Mouse (Mus musculus) embryonic facial prominence, embryonic 14.5 days (tissue): ENCODE measurements around the gene Fibp. TPM values are rescaled to one million over a fixed set of nuclear protein-coding genes. Genes with fewer than 3 reads are reported as not detected.

Source experiments
- ATAC-seq: fragments of 200-750 bp; cut with Nextera tagmentation; 2 replicates; pipeline ENCODE4 v1.8.0; 2017; ENCODE audit warnings: low read depth, moderate number of reproducible peaks, moderate TSS enrichment
- DNase-seq: peaks from one replicate; pipeline ENCODE4 v3.0.0-alpha.2; 2015; ENCODE audit warnings: low spot score
- H3K27ac ChIP-seq: fragments of 300-500 bp; sonication (generic); replicated peaks from 2 replicates; pipeline ENCODE4 v1.5.1; 2014; ENCODE audit warnings: low read depth, mild to moderate bottlenecking, low read length, moderate library complexity
- H3K27me3 ChIP-seq: fragments of 300-500 bp; sonication (generic); replicated peaks from 2 replicates; pipeline ENCODE4 v1.6.1; 2014; ENCODE audit warnings: low read length; ENCODE audit not compliant: control insufficient read depth, insufficient read depth
- H3K36me3 ChIP-seq: fragments of 300-500 bp; sonication (generic); 2 replicates; pipeline ENCODE4 v1.6.1; 2014; ENCODE audit warnings: low read length, mixed read lengths; ENCODE audit not compliant: control insufficient read depth, insufficient read depth
- H3K4me1 ChIP-seq: fragments of 300-500 bp; sonication (generic); 2 replicates; pipeline ENCODE4 v1.6.1; 2014; ENCODE audit warnings: antibody characterized with exemption, low read length; ENCODE audit not compliant: control insufficient read depth, insufficient read depth
- H3K4me2 ChIP-seq: fragments of 300-500 bp; sonication (generic); 2 replicates; pipeline ENCODE4 v1.6.1; 2014; ENCODE audit warnings: low read depth, mild to moderate bottlenecking, low read length, moderate library complexity, mixed read lengths
- H3K4me3 ChIP-seq: fragments of 300-500 bp; sonication (generic); 2 replicates; pipeline ENCODE4 v1.5.1; 2014; ENCODE audit warnings: low read depth, mild to moderate bottlenecking, low read length
- H3K9ac ChIP-seq: fragments of 300-500 bp; sonication (generic); 2 replicates; pipeline ENCODE4 v1.6.1; 2014; ENCODE audit warnings: low read depth, mild to moderate bottlenecking, low read length, moderate library complexity, mixed read lengths
- H3K9me3 ChIP-seq: fragments of 300-500 bp; sonication (generic); 2 replicates; pipeline ENCODE4 v1.6.1; 2016; ENCODE audit warnings: low read length; ENCODE audit not compliant: control insufficient read depth
- WGBS: fragments of 180-500 bp; shearing (Covaris S2); extraction: QIAGEN DNeasy Blood & Tissue Kit; methylation state at CpG from one replicate; pipeline ENCODE4 v1.1.7; 2014; 5-methylcytosine and 5-hydroxymethylcytosine counted together
- polyA plus RNA-seq: library from polyadenylated mRNA; unstranded; fragments of >200 nt; fragmentation: Nextera tagmentation; extraction: Ambion mirVana; gene quantifications from 2 replicates; pipeline ENCODE4 v1.2.1, GENCODE M21; 2014

Gene Fibp
- polyA plus RNA-seq, 1 experiment from 2014 or later, result 75.0 TPM

DNA sequence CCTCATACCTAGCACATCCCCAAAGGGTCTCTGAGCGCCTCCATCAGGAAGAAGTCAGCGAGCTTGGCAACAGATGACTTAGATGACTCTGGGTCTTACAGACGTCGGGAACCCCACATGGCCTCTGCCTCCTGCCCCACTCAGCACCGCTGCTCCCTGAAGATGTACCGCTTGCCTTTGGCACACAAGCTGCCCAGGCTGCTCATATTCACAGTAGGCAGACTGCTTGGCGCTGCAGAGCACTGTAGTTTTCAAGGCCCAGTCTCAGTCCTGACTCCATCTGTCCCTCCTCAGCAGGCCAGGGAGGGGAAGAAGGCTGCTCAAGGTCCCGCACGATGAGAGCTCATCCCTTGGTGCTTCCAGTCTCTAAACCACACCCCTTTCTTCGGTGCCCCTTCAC, 38.1 kb upstream of the Fibp start:
- ATAC-seq (no peak), DNase-seq (no peak)
- Histone ChIP-seq H3K9me3 (no peaks in the 10 kb centered on the region), H3K27me3 (no peaks in the 10 kb centered on the region), H3K36me3 (peaks cover 42% of the 10 kb centered on the region), H3K4me1 (peaks cover 17% of the 10 kb centered on the region), H3K4me2 (no peak overlapping the region), H3K27ac (no peak overlapping the region), H3K4me3 (no peak overlapping the region), H3K9ac (no peak overlapping the region)
- WGBS, result 84% methylated on average over 10 of the region's 10 CpGs

DNA sequence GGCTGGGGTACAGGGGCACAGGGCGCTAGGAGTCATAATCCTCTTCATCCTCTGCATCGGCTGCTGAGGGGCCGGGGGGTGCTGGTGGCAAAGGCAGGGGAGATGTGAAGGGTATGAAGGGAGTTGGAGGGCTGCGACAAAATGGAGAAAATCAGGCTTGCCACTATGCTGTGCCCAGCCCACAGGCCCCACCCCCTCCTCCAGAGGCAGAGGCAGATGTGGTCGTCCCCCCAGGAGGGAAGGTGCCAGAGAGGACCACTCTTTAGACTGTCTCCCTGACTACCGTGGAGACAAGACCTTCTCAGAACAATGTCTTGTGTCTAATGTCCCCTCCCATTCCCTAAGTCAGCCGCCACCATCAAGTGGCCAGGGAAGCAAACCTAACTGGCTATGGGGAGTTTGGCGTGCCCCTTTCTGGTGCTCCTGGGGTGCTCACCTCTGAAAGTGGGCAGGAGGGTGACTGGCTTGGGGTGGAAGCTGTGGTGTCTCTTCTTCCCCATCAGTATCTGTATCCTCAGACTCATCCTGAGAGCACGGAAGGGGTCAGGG, 37.4 kb upstream of the Fibp start:
- H3K4me1 ChIP-seq, result peaks cover 17% of the 10 kb centered on the region
- H3K36me3 ChIP-seq, result peaks cover 48% of the 10 kb centered on the region
- DNase-seq, result no peak
- WGBS, result 83% methylated on average over 9 of the region's 9 CpGs
- peak overlapping the region; percentile 93 for H3K4me2 ChIP-seq
- ATAC-seq, result no peak
- no peak overlapping the region for H3K27ac ChIP-seq
- peak overlapping the region; percentile 84; the same call in 1 of the 2 replicates for H3K9ac ChIP-seq
- no peaks in the 10 kb centered on the region for H3K9me3 ChIP-seq
- H3K27me3 ChIP-seq, result no peaks in the 10 kb centered on the region
- H3K4me3 ChIP-seq, result no peak overlapping the region

DNA sequence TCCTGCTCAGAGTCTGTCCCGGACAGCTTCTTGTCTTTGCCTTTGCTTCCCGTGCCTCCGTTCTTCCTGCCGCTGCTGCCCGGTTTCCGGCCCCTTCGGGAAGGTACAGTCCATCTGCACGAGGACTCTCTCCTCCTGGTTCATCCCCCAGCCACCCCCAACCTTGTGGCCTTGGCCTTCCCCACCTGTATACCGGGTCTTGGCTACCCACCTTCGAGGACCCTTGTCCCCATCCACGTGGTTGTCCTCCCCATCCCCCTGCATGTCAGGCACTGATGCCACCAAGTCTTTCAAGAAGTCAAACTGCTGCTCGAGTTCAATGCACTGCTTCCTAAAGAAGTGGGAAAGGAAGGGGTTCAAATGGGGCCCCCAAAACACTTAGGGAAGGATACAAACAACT, 36.9 kb upstream of the Fibp start:
- DNase-seq (no peak), ATAC-seq (no peak)
- Histone ChIP-seq H3K36me3 (peaks cover 54% of the 10 kb centered on the region), H3K4me1 (peaks cover 17% of the 10 kb centered on the region), H3K9ac (peak overlapping the region; percentile 84), H3K9me3 (no peaks in the 10 kb centered on the region), H3K27me3 (no peaks in the 10 kb centered on the region), H3K27ac (0 out of 2 replicates have a peak overlapping the region, but pooled peaks have one; percentile 90), H3K4me2 (peak overlapping the region; percentile 93), H3K4me3 (peak overlapping the region; percentile 88)
- 62% methylated on average over 12 of the region's 12 CpGs for WGBS

DNA sequence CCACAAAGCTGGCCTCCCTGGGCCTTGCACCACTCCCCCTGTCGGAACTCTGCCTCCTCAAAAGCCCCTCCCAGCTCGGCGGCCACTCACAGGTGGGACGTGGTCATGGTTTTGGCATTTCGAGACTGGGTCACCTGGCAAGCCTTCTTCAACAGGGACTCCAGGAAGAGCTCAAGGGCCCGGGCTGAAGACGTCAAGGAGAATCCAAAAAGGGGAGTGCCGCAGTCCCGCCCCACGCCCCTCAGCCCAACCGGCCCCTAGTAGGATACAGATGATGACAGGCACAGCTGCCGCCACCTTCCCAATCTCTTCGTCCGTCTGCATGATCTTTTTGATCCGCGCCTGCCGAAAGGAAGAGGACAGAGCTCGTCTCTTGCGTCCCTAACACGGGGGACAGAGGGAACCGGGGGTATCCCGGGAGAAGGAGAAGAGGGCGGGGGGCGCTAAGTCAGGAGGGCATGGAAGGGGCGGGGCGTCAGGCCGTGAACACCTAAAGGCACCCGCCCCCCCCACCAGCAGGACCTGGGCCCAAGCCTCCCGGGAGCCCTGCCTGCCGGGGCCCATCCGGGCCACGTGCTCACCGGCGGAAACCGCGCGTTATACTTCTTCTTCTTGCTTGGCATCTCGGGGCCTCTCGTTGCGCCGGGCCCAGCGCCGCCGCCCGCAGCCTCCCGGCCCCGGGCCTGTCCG, 36.2 kb upstream of the Fibp start:
- Histone ChIP-seq H3K9me3 (no peaks in the 10 kb centered on the region), H3K9ac (peak overlapping the region; percentile 84), H3K4me1 (peaks cover 17% of the 10 kb centered on the region), H3K36me3 (peaks cover 54% of the 10 kb centered on the region), H3K4me3 (peak overlapping the region; percentile 88), H3K4me2 (peak overlapping the region; percentile 93), H3K27ac (peak overlapping the region; percentile 90), H3K27me3 (no peaks in the 10 kb centered on the region)
- DNase-seq (peak; percentile 87), ATAC-seq (peak; percentile 66)
- WGBS, result 1% methylated on average over 29 of the region's 48 CpGs

DNA sequence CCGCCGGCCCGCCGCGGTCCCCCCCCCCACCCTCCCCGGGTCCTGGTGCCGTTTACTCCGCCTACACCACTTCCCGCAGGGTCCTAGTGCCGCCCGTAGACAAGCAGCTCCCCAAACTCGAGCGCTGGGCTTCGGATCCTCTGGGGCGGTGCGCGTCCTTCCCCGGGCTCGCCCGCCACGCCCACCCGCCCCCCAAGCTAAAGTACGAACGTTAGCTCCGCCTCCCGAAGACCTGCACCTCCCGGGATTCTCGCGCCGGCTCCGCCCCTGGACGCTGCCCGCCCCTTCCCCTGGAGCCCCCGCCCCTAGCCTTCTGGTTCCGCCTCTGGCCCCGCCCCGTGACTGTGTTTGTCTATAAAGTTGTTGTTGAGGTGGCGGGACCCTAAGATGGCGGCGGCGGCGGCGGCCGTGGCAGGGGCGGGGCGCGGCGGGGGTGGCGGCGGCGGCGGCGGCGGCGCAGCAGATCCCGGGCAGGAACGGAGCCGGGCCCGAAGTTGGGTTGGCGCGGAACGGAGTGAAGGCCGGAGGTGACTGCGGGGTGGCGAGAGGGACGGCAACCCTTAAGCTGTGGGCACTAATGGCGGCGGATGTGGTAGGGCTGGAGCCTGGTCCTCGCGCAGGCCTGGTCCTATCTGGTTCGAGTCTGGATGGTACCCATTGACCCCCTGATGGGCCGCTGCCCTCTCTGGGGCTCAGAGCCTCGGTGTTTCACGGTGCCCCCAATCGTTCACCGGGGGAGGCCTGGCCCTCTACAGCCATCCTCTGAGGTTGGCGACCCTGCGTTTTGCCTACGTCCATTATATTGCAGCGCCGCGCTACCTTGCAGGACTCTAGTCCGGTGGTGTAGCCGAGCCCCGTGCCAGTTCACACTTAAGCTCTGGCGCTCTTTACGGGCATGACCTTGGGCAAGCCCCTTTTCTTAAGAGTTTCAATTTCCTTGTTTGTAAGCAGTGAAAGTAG, 35.4 kb upstream of the Fibp start, which contains the start of the genes Drap1 and AI837181:
Gene Drap1 (minus strand): TSS at position 198 of the 960 bp plus-strand sequence.
Gene AI837181 (plus strand): TSS at position 363 of the 960 bp plus-strand sequence.
- under 1% methylated on average over 41 of the region's 87 CpGs for WGBS
- peaks cover 54% of the 10 kb centered on the region for H3K36me3 ChIP-seq
- peak; percentile 94 for ATAC-seq

DNA sequence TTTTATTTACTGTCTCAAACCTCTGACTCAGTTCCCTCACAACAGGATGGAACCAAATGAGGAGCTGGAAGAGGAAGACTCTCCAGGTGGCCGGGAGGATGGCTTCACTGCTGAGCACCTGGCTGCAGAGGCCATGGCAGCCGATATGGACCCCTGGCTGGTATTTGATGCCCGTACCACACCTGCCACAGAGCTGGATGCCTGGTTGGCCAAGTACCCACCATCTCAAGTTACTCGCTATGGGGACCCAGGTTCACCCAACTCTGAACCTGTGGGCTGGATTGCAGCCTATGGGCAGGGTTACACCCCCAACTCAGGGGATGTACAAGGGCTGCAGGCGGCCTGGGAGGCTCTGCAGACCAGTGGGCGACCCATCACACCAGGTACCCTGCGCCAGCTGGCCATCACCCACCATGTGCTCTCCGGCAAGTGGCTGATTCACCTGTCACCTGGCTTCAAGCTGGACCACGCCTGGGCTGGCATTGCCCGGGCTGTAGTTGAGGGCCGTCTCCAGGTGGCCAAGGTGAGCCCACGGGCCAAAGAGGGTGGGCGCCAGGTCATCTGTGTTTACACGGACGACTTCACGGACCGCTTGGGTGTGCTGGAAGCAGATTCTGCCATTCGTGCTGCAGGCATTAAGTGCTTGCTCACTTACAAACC, 34.4 kb upstream of the Fibp start:
- Histone ChIP-seq H3K27me3 (no peaks in the 10 kb centered on the region), H3K4me2 (peak overlapping the region; percentile 93), H3K4me3 (peak overlapping the region; percentile 88), H3K36me3 (peaks cover 45% of the 10 kb centered on the region), H3K9ac (peak overlapping the region; percentile 96), H3K27ac (peak overlapping the region; percentile 89), H3K4me1 (peaks cover 17% of the 10 kb centered on the region), H3K9me3 (no peaks in the 10 kb centered on the region)
- no peak for DNase-seq
- no peak for ATAC-seq
- 89% methylated on average over 16 of the region's 18 CpGs for WGBS

More for the DNA sequence above, 35.4 kb upstream of the Fibp start, which contains the start of the genes Drap1 and AI837181:
- H3K9ac ChIP-seq, result peak within 1 kb of the TSS; percentile 96
- peak; percentile 99 for DNase-seq
- peaks cover 17% of the 10 kb centered on the region for H3K4me1 ChIP-seq
- H3K4me3 ChIP-seq, result peak within 1 kb of the TSS; percentile 88
- peak within 1 kb of the TSS; percentile 93 for H3K4me2 ChIP-seq
- no peaks in the 10 kb centered on the region for H3K9me3 ChIP-seq
- H3K27me3 ChIP-seq, result no peaks in the 10 kb centered on the region
- peak within 1 kb of the TSS; percentile 90 for H3K27ac ChIP-seq

DNA sequence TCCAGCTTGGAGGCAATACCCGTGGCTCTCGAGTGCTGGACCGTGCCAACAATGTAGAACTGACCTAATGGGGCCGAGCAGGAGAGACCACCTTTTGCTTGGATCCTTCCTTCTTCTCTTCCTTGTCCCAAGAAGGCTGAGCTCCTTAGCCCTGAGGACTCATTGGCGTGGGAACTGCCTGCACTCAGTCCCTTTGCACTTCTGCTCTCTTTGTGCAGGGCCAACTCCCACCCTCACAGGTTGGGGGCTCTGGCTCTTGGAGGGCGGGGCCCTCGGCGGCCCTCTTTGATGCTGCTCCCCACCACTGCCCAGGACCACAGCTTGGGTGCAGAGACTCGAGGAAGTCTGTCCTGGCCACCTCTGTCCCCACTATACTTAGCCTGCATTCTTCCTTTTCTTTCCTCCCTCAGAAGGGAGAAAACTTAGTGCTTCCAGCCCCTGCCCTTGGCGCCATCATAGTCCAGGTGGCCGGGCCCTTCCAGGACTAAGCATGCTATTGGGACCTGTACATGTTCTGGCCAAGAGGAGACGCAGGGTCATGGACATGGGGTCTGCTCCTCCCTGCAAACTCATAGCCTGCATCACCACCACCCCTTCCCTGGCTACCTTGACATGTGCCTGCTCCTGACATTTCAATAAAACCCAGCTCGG, 33.6 kb upstream of the Fibp start:
- ATAC-seq, result no peak
- 95% methylated on average over 13 of the region's 13 CpGs for WGBS
- Histone ChIP-seq H3K4me1 (peaks cover 17% of the 10 kb centered on the region), H3K9ac (peak overlapping the region; percentile 96; the same call in 1 of the 2 replicates), H3K27me3 (no peaks in the 10 kb centered on the region), H3K36me3 (peaks cover 38% of the 10 kb centered on the region), H3K4me3 (peak overlapping the region; percentile 88), H3K27ac (no peak overlapping the region), H3K9me3 (no peaks in the 10 kb centered on the region), H3K4me2 (peak overlapping the region; percentile 93)
- DNase-seq, result no peak
